Mouse (Mus musculus) forebrain, embryonic 10.5 days (tissue): ENCODE data around the gene Rsph4a. TPM values are rescaled to one million over a fixed set of nuclear protein-coding genes. Genes with fewer than 3 reads are reported as not detected.

ENCODE experiments used
- DNase-seq: peaks from one replicate; pipeline ENCODE4 v3.0.0-alpha.2; 2017; ENCODE audit warnings: low spot score; ENCODE audit errors: extremely low spot score
- H3K27ac ChIP-seq: fragments of 300-500 bp; sonication (generic); 2 replicates; pipeline ENCODE4 v1.5.1; 2016; ENCODE audit warnings: mild to moderate bottlenecking
- H3K27me3 ChIP-seq: fragments of 300-500 bp; sonication (generic); 2 replicates; pipeline ENCODE4 v1.6.1; 2016; ENCODE audit warnings: mild to moderate bottlenecking; ENCODE audit not compliant: poor library complexity, severe bottlenecking
- H3K36me3 ChIP-seq: fragments of 300-500 bp; sonication (generic); replicated peaks from 2 replicates; pipeline ENCODE4 v1.6.1; 2016; ENCODE audit warnings: mild to moderate bottlenecking, moderate library complexity
- H3K4me1 ChIP-seq: fragments of 300-500 bp; sonication (generic); 2 replicates; pipeline ENCODE4 v1.6.1; 2016
- H3K4me3 ChIP-seq: fragments of 300-500 bp; sonication (generic); 2 replicates; pipeline ENCODE4 v1.5.1; 2016; ENCODE audit warnings: mild to moderate bottlenecking, moderate library complexity
- H3K9me3 ChIP-seq: fragments of 300-500 bp; sonication (generic); 2 replicates; pipeline ENCODE4 v1.6.1; 2016; ENCODE audit warnings: mild to moderate bottlenecking, moderate library complexity
- WGBS: fragments of 180-500 bp; shearing (Covaris S2); methylation state at CpG from one replicate; pipeline ENCODE4 v1.1.7; 2016; 5-methylcytosine and 5-hydroxymethylcytosine counted together
- polyA plus RNA-seq: library from polyadenylated mRNA; unstranded; fragments of >200 nt; fragmentation: Nextera tagmentation; extraction: Ambion mirVana; gene quantifications from 2 replicates; pipeline ENCODE4 v1.2.1, GENCODE M21; 2016

The Rsph4a gene
- polyA plus RNA-seq, 1 experiment from 2014 or later: 0.10 TPM

DNA sequence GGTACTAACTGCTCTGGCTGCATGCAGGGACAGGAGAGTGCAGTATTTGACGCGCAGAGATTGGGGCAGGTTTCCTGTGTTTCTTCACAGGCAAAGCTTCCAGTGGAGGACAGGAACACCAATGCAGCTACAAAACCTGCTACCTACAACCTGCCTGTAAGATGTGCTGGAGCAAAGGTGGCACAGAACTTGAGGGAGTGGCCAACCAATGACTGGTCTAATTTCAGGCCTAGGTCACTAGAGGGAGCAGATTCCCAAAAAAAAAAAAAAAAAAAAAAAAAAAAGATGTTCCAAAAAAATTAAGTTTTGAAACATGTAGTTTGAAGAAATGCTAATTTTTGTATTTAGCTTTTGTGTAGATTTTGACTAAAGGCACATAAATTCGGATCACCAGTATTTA is 47.6 kb downstream of the Rsph4a start:
- H3K27ac ChIP-seq: no peak overlapping the region
- peaks cover 17% of the 10 kb centered on the region for H3K36me3 ChIP-seq
- H3K4me3 ChIP-seq: no peak overlapping the region
- WGBS: 87% methylated on average over 3 of the region's 3 CpGs
- peaks cover 7% of the 10 kb centered on the region for H3K4me1 ChIP-seq
- H3K27me3 ChIP-seq: no peaks in the 10 kb centered on the region
- H3K9me3 ChIP-seq: no peaks in the 10 kb centered on the region
- DNase-seq: no peak

Other genes with a start within 250 kb of the Rsph4a start
- gene Sult3a2, start 118.4 kb upstream of the Rsph4a start, polyA plus RNA-seq: not detected in 2 replicates
- gene Sult3a1, start 47.4 kb upstream of the Rsph4a start, polyA plus RNA-seq: not detected in 2 replicates
- gene Zup1, start 46.2 kb downstream of the Rsph4a start, polyA plus RNA-seq: 19.3 and 20.5 TPM in 2 replicates
- 143 and 155 TPM in 2 replicates for gene Rwdd1, start 114.5 kb downstream of the Rsph4a start, polyA plus RNA-seq
- not detected in 2 replicates for gene Trappc3l, start 132.5 kb downstream of the Rsph4a start, polyA plus RNA-seq
- 0.04 TPM in 1 of 2 replicates, not detected in the other for gene Calhm4, start 139.2 kb downstream of the Rsph4a start, polyA plus RNA-seq
- 0.05 and 0.09 TPM in 2 replicates for gene Calhm5, start 191.4 kb downstream of the Rsph4a start, polyA plus RNA-seq
- gene Calhm6, start 222.9 kb downstream of the Rsph4a start, polyA plus RNA-seq: 0.47 and 0.56 TPM in 2 replicates